Mouse (Mus musculus): ENCODE results near the gene Noct. TPM values are rescaled to one million over a fixed set of nuclear protein-coding genes. Genes with fewer than 3 reads are reported as not detected.
A peak's percentile ranks its signal among the peaks of the same experiment; 100 is the strongest.
"Not testable (repeated sequence)": the region's sequence is repeated elsewhere in the genome, so short reads cannot be mapped to it uniquely, and the experiment has no call there.

Noct gene
- 4.1 and 4.2 TPM in 2 replicates for polyA plus RNA-seq (2015; fragmentation: Nextera tagmentation; extraction: Ambion mirVana)

GRCm38 (mm10) chr3:51224363-51225225 is at the start of gene Noct:
TSS of gene Noct (plus strand) at chr3:51224447.
- peaks cover 9% of the 10 kb centered on the region; the same call in 1 of the 2 replicates for H3K4me1 ChIP-seq (ENCODE audit: insufficient read depth, low read depth, low read length)

GRCm38 (mm10) chr3:51178158-51178557 is 46.1 kb upstream of the Noct start:
- Histone ChIP-seq H3K4me1 (ENCODE audit: insufficient read depth, low read depth, low read length) (no peaks in the 10 kb centered on the region), H3K9ac (replicated peaks; ENCODE audit: low read depth) (no peak overlapping the region), H3K9me3 (ENCODE audit: low read length) (no peaks in the 10 kb centered on the region), H3K36me3 (ENCODE audit: insufficient read depth, low read length) (no peaks in the 10 kb centered on the region), H3K4me2 (replicated peaks; ENCODE audit: low read depth, low read length) (no peak overlapping the region), H3K27ac (ENCODE audit: low read length) (no peak overlapping the region), H3K27me3 (replicated peaks; ENCODE audit: insufficient read depth, low read length) (no peaks in the 10 kb centered on the region), H3K4me3 (ENCODE audit: low read depth, low read length) (no peak overlapping the region)
- ATAC-seq, result no peak
- 37% methylated on average over 10 of the region's 10 CpGs for WGBS
- TF ChIP-seq EP300 (IDR thresholded peaks at IDR 0.05), result no peak
- TF ChIP-seq CTCF (IDR thresholded peaks at IDR 0.05), result peak; percentile 19; the same call in 1 of the 2 replicates
- no peak for DNase-seq (ENCODE audit: low spot score)

More at GRCm38 (mm10) chr3:51224363-51225225, at the start of gene Noct:
- peak within 1 kb of the TSS; percentile 81 for H3K4me3 ChIP-seq (ENCODE audit: low read depth, low read length)
- TF ChIP-seq CTCF (IDR thresholded peaks at IDR 0.05) (peak; percentile 13), EP300 (IDR thresholded peaks at IDR 0.05) (no peak)
- WGBS, result under 1% methylated on average over 76 of the region's 100 CpGs
- H3K9me3 ChIP-seq (ENCODE audit: low read length), result no peaks in the 10 kb centered on the region
- H3K27ac ChIP-seq (ENCODE audit: low read length), result peak within 1 kb of the TSS; percentile 98
- ATAC-seq, result peak; percentile 91
- peak within 1 kb of the TSS; percentile 75 for H3K9ac ChIP-seq (replicated peaks; ENCODE audit: low read depth)
- no peaks in the 10 kb centered on the region for H3K36me3 ChIP-seq (ENCODE audit: insufficient read depth, low read length)
- H3K27me3 ChIP-seq (replicated peaks; ENCODE audit: insufficient read depth, low read length), result no peaks in the 10 kb centered on the region
- DNase-seq (ENCODE audit: low spot score), result peak; percentile 95
- H3K4me2 ChIP-seq (replicated peaks; ENCODE audit: low read depth, low read length), result peak within 1 kb of the TSS; percentile 83

- Histone ChIP-seq H3K4me2 (replicated peaks; ENCODE audit: low read depth, low read length) (no peak overlapping the region), H3K27ac (ENCODE audit: low read length) (no peak overlapping the region), H3K9ac (replicated peaks; ENCODE audit: low read depth) (no peak overlapping the region), H3K9me3 (ENCODE audit: low read length) (no peaks in the 10 kb centered on the region), H3K36me3 (ENCODE audit: insufficient read depth, low read length) (no peaks in the 10 kb centered on the region), H3K4me1 (ENCODE audit: insufficient read depth, low read depth, low read length) (no peaks in the 10 kb centered on the region), H3K27me3 (replicated peaks; ENCODE audit: insufficient read depth, low read length) (no peaks in the 10 kb centered on the region), H3K4me3 (ENCODE audit: low read depth, low read length) (no peak overlapping the region)
- TF ChIP-seq EP300 (IDR thresholded peaks at IDR 0.05) (no peak), CTCF (IDR thresholded peaks at IDR 0.05) (no peak)
- 81% methylated on average over 6 of the region's 6 CpGs for WGBS
- ATAC-seq (no peak), DNase-seq (ENCODE audit: low spot score) (no peak)
Observed at GRCm38 (mm10) chr3:51179460-51180146, 44.6 kb upstream of the Noct start.

GRCm38 (mm10) chr3:51180341-51180940 is 43.8 kb upstream of the Noct start:
- Histone ChIP-seq H3K36me3 (ENCODE audit: insufficient read depth, low read length) (no peaks in the 10 kb centered on the region), H3K4me1 (ENCODE audit: insufficient read depth, low read depth, low read length) (no peaks in the 10 kb centered on the region), H3K27me3 (replicated peaks; ENCODE audit: insufficient read depth, low read length) (no peaks in the 10 kb centered on the region), H3K4me3 (ENCODE audit: low read depth, low read length) (no peak overlapping the region), H3K4me2 (replicated peaks; ENCODE audit: low read depth, low read length) (no peak overlapping the region), H3K9ac (replicated peaks; ENCODE audit: low read depth) (no peak overlapping the region), H3K9me3 (ENCODE audit: low read length) (no peaks in the 10 kb centered on the region), H3K27ac (ENCODE audit: low read length) (no peak overlapping the region)
- ATAC-seq (no peak), DNase-seq (ENCODE audit: low spot score) (no peak)
- TF ChIP-seq CTCF (IDR thresholded peaks at IDR 0.05) (no peak), EP300 (IDR thresholded peaks at IDR 0.05) (no peak)
- 80% methylated on average over 8 of the region's 8 CpGs for WGBS

- WGBS, result 75% methylated on average over 5 of the region's 5 CpGs
- ATAC-seq, result no peak
Observed at GRCm38 (mm10) chr3:51182455-51182854, 41.8 kb upstream of the Noct start.

GRCm38 (mm10) chr3:51183508-51183907 is 40.7 kb upstream of the Noct start:
- not testable (repeated sequence) for ATAC-seq; DNase-seq (ENCODE audit: low spot score); H3K4me2 ChIP-seq (replicated peaks; ENCODE audit: low read depth, low read length); H3K9ac ChIP-seq (replicated peaks; ENCODE audit: low read depth); H3K27ac ChIP-seq (ENCODE audit: low read length); H3K4me1 ChIP-seq (ENCODE audit: insufficient read depth, low read depth, low read length); H3K9me3 ChIP-seq (ENCODE audit: low read length); H3K27me3 ChIP-seq (replicated peaks; ENCODE audit: insufficient read depth, low read length); H3K4me3 ChIP-seq (ENCODE audit: low read depth, low read length); H3K36me3 ChIP-seq (ENCODE audit: insufficient read depth, low read length)
- whole genome bisulfite sequencing, result 68% methylated on average over 1 of the region's 1 CpGs

More at GRCm38 (mm10) chr3:51182455-51182854, 41.8 kb upstream of the Noct start:
- no peak for TF ChIP-seq EP300 (IDR thresholded peaks at IDR 0.05)
- no peak for TF ChIP-seq CTCF (IDR thresholded peaks at IDR 0.05)
- no peaks in the 10 kb centered on the region for H3K36me3 ChIP-seq (ENCODE audit: insufficient read depth, low read length)
- H3K27ac ChIP-seq (ENCODE audit: low read length), result no peak overlapping the region
- no peaks in the 10 kb centered on the region for H3K4me1 ChIP-seq (ENCODE audit: insufficient read depth, low read depth, low read length)
- H3K4me2 ChIP-seq (replicated peaks; ENCODE audit: low read depth, low read length), result no peak overlapping the region
- no peaks in the 10 kb centered on the region for H3K9me3 ChIP-seq (ENCODE audit: low read length)
- no peak for DNase-seq (ENCODE audit: low spot score)
- H3K9ac ChIP-seq (replicated peaks; ENCODE audit: low read depth), result no peak overlapping the region
- H3K4me3 ChIP-seq (ENCODE audit: low read depth, low read length), result no peak overlapping the region
- no peaks in the 10 kb centered on the region for H3K27me3 ChIP-seq (replicated peaks; ENCODE audit: insufficient read depth, low read length)

- H3K4me1 ChIP-seq (ENCODE audit: insufficient read depth, low read depth, low read length); H3K27ac ChIP-seq (ENCODE audit: low read length); ATAC-seq; H3K4me2 ChIP-seq (replicated peaks; ENCODE audit: low read depth, low read length); H3K9ac ChIP-seq (replicated peaks; ENCODE audit: low read depth); DNase-seq (ENCODE audit: low spot score); H3K4me3 ChIP-seq (ENCODE audit: low read depth, low read length); H3K9me3 ChIP-seq (ENCODE audit: low read length); H3K36me3 ChIP-seq (ENCODE audit: insufficient read depth, low read length); H3K27me3 ChIP-seq (replicated peaks; ENCODE audit: insufficient read depth, low read length): not testable (repeated sequence)
- WGBS, result 68% methylated on average over 3 of the region's 3 CpGs
Observed at GRCm38 (mm10) chr3:51183967-51184366, 40.3 kb upstream of the Noct start.

Measured in lung, postnatal 0 days (tissue).